Mouse (Mus musculus): ENCODE measurements around the gene Psmb8. TPM values are rescaled to one million over a fixed set of nuclear protein-coding genes. Genes with fewer than 3 reads are reported as not detected.

The Psmb8 gene
- polyA plus RNA-seq, 1 experiment from 2014 or later, result 13.5 TPM

GRCm38 (mm10) chr17:34179019-34179418 is 18.5 kb upstream of the Psmb8 start:
- H3K9ac ChIP-seq, result no peak overlapping the region
- no peak overlapping the region for H3K4me2 ChIP-seq
- no peak overlapping the region for H3K27ac ChIP-seq
- peaks cover 14% of the 10 kb centered on the region for H3K27me3 ChIP-seq (replicated peaks)
- no peak for ATAC-seq
- no peak overlapping the region for H3K4me3 ChIP-seq
- H3K36me3 ChIP-seq, result no peaks in the 10 kb centered on the region
- H3K4me1 ChIP-seq, result peaks cover 4% of the 10 kb centered on the region; the same call in 1 of the 2 replicates
- H3K9me3 ChIP-seq (replicated peaks), result peaks cover 13% of the 10 kb centered on the region; the same call in 1 of the 2 replicates
- WGBS (ENCODE audit: insufficient replicate concordance), result 50% methylated on average over 6 of the region's 6 CpGs

GRCm38 (mm10) chr17:34179913-34180859 is 17.3 kb upstream of the Psmb8 start:
- Histone ChIP-seq H3K9ac (no peak overlapping the region), H3K9me3 (replicated peaks) (peaks cover 13% of the 10 kb centered on the region; the same call in 1 of the 2 replicates), H3K27ac (no peak overlapping the region), H3K4me3 (no peak overlapping the region), H3K27me3 (replicated peaks) (peaks cover 19% of the 10 kb centered on the region), H3K4me1 (peaks cover 5% of the 10 kb centered on the region; the same call in 1 of the 2 replicates), H3K4me2 (no peak overlapping the region), H3K36me3 (no peaks in the 10 kb centered on the region)
- no peak for ATAC-seq
- 54% methylated on average over 13 of the region's 13 CpGs for WGBS (ENCODE audit: insufficient replicate concordance)

- Histone ChIP-seq H3K36me3 (no peaks in the 10 kb centered on the region), H3K9ac (no peak overlapping the region), H3K4me1 (peaks cover 25% of the 10 kb centered on the region), H3K4me3 (no peak overlapping the region), H3K4me2 (no peak overlapping the region), H3K27ac (no peak overlapping the region), H3K9me3 (replicated peaks) (no peaks in the 10 kb centered on the region), H3K27me3 (replicated peaks) (peaks cover 53% of the 10 kb centered on the region)
- no peak for ATAC-seq
- 52% methylated on average over 15 of the region's 15 CpGs for WGBS (ENCODE audit: insufficient replicate concordance)
Measured at GRCm38 (mm10) chr17:34183564-34184219, 13.8 kb upstream of the Psmb8 start.

GRCm38 (mm10) chr17:34185526-34185925 is 12.0 kb upstream of the Psmb8 start:
- Histone ChIP-seq H3K4me3 (no peak overlapping the region), H3K4me1 (peaks cover 25% of the 10 kb centered on the region), H3K4me2 (no peak overlapping the region), H3K9me3 (replicated peaks) (no peaks in the 10 kb centered on the region), H3K27ac (no peak overlapping the region), H3K36me3 (no peaks in the 10 kb centered on the region), H3K27me3 (replicated peaks) (peaks cover 71% of the 10 kb centered on the region), H3K9ac (no peak overlapping the region)
- ATAC-seq, result no peak
- 75% methylated on average over 9 of the region's 9 CpGs for WGBS (ENCODE audit: insufficient replicate concordance)

- H3K4me3 ChIP-seq, result peak overlapping the region; percentile 60
- WGBS (ENCODE audit: insufficient replicate concordance), result 4% methylated on average over 14 of the region's 14 CpGs
- H3K27me3 ChIP-seq (replicated peaks), result peaks cover 85% of the 10 kb centered on the region
Measured at GRCm38 (mm10) chr17:34186885-34187260, 10.6 kb upstream of the Psmb8 start.

GRCm38 (mm10) chr17:34187261-34187916 is 10.1 kb upstream of the Psmb8 start, which contains the start of the genes Tap1 and Psmb9:
TSS of gene Tap1 (plus strand) at chr17:34187553.
TSS of gene Psmb9 (minus strand) at chr17:34187764.
- no peaks in the 10 kb centered on the region for H3K9me3 ChIP-seq (replicated peaks)
- peak; percentile 87 for ATAC-seq
- peaks cover 25% of the 10 kb centered on the region for H3K4me1 ChIP-seq
- H3K36me3 ChIP-seq, result no peaks in the 10 kb centered on the region
- peak within 1 kb of the TSS; percentile 62 for H3K9ac ChIP-seq
- H3K27ac ChIP-seq, result no peak within 1 kb of the TSS
- WGBS (ENCODE audit: insufficient replicate concordance), result under 1% methylated on average over 46 of the region's 46 CpGs
- peak within 1 kb of the TSS; percentile 88 for H3K4me2 ChIP-seq
- peaks cover 90% of the 10 kb centered on the region for H3K27me3 ChIP-seq (replicated peaks)
- H3K4me3 ChIP-seq, result peak within 1 kb of the TSS; percentile 60

More at GRCm38 (mm10) chr17:34186885-34187260, 10.6 kb upstream of the Psmb8 start:
- Histone ChIP-seq H3K27ac (no peak overlapping the region), H3K4me2 (peak overlapping the region; percentile 88), H3K4me1 (peaks cover 25% of the 10 kb centered on the region), H3K9ac (peak overlapping the region; percentile 62), H3K9me3 (replicated peaks) (no peaks in the 10 kb centered on the region), H3K36me3 (no peaks in the 10 kb centered on the region)
- peak; percentile 19; the same call in 1 of the 2 replicates for ATAC-seq

- peaks cover 25% of the 10 kb centered on the region for H3K4me1 ChIP-seq
- 2% methylated on average over 20 of the region's 20 CpGs for WGBS (ENCODE audit: insufficient replicate concordance)
- ATAC-seq, result peak; percentile 6; the same call in 1 of the 2 replicates
- H3K4me2 ChIP-seq, result peak overlapping the region; percentile 88
- H3K9ac ChIP-seq, result peak overlapping the region; percentile 62
- peaks cover 96% of the 10 kb centered on the region for H3K27me3 ChIP-seq (replicated peaks)
- peak overlapping the region; percentile 60 for H3K4me3 ChIP-seq
- no peak overlapping the region for H3K27ac ChIP-seq
- no peaks in the 10 kb centered on the region for H3K36me3 ChIP-seq
- H3K9me3 ChIP-seq (replicated peaks), result no peaks in the 10 kb centered on the region
Measured at GRCm38 (mm10) chr17:34188010-34188409, 9.5 kb upstream of the Psmb8 start.

GRCm38 (mm10) chr17:34188986-34189385 is 8.5 kb upstream of the Psmb8 start:
- no peak overlapping the region for H3K4me2 ChIP-seq
- WGBS (ENCODE audit: insufficient replicate concordance), result 58% methylated on average over 6 of the region's 6 CpGs
- H3K27me3 ChIP-seq (replicated peaks), result peaks cover 98% of the 10 kb centered on the region
- H3K9ac ChIP-seq, result no peak overlapping the region
- H3K9me3 ChIP-seq (replicated peaks), result no peaks in the 10 kb centered on the region
- no peak overlapping the region for H3K4me3 ChIP-seq
- H3K4me1 ChIP-seq, result peaks cover 22% of the 10 kb centered on the region
- no peak for ATAC-seq
- H3K36me3 ChIP-seq, result no peaks in the 10 kb centered on the region
- H3K27ac ChIP-seq, result no peak overlapping the region

GRCm38 (mm10) chr17:34192852-34193251 is 4.7 kb upstream of the Psmb8 start:
- H3K27me3 ChIP-seq (replicated peaks), result peaks cover 98% of the 10 kb centered on the region

GRCm38 (mm10) chr17:34193468-34193867 is 4.1 kb upstream of the Psmb8 start:
- H3K27ac ChIP-seq, result no peak overlapping the region
- H3K9me3 ChIP-seq (replicated peaks), result no peaks in the 10 kb centered on the region
- peaks cover 23% of the 10 kb centered on the region for H3K4me1 ChIP-seq
- ATAC-seq, result no peak
- WGBS (ENCODE audit: insufficient replicate concordance), result 41% methylated on average over 8 of the region's 8 CpGs
- H3K4me2 ChIP-seq, result no peak overlapping the region
- H3K36me3 ChIP-seq, result no peaks in the 10 kb centered on the region
- H3K27me3 ChIP-seq (replicated peaks), result peaks cover 98% of the 10 kb centered on the region
- no peak overlapping the region for H3K4me3 ChIP-seq
- no peak overlapping the region for H3K9ac ChIP-seq

More at GRCm38 (mm10) chr17:34192852-34193251, 4.7 kb upstream of the Psmb8 start:
- H3K4me3 ChIP-seq, result no peak overlapping the region
- H3K27ac ChIP-seq, result no peak overlapping the region
- 23% methylated on average over 16 of the region's 16 CpGs for WGBS (ENCODE audit: insufficient replicate concordance)
- no peak for ATAC-seq
- no peaks in the 10 kb centered on the region for H3K36me3 ChIP-seq
- no peak overlapping the region for H3K9ac ChIP-seq
- peaks cover 22% of the 10 kb centered on the region for H3K4me1 ChIP-seq
- no peak overlapping the region for H3K4me2 ChIP-seq
- H3K9me3 ChIP-seq (replicated peaks), result no peaks in the 10 kb centered on the region

- Histone ChIP-seq H3K27me3 (replicated peaks) (peaks cover 98% of the 10 kb centered on the region), H3K36me3 (no peaks in the 10 kb centered on the region), H3K4me1 (peaks cover 25% of the 10 kb centered on the region), H3K27ac (no peak overlapping the region), H3K9ac (no peak overlapping the region), H3K4me2 (no peak overlapping the region), H3K9me3 (replicated peaks) (no peaks in the 10 kb centered on the region), H3K4me3 (no peak overlapping the region)
- no peak for ATAC-seq
- WGBS (ENCODE audit: insufficient replicate concordance), result 77% methylated on average over 4 of the region's 4 CpGs
Measured at GRCm38 (mm10) chr17:34194723-34195122, 2.8 kb upstream of the Psmb8 start.

Measured in liver, embryonic 12.5 days (tissue).